Mouse (Mus musculus): Measurements from ENCODE around the gene Nlk.

GRCm38 (mm10) chr11:78732619-78733018 lies 35.4 kb upstream of the Nlk start:
- TF ChIP-seq CTCF (IDR thresholded peaks at IDR 0.05; ENCODE audit: extremely low read depth, insufficient read length, insufficient replicate concordance, low read depth, low read length) (no peak), POLR2A (IDR thresholded peaks at IDR 0.05; ENCODE audit: low read depth, low read length) (no peak)
